Mouse (Mus musculus) CD8-positive naive resting alpha-beta T cell, adult 57 days (primary cell): Measurements from ENCODE around the gene H2afz. TPM values are rescaled to one million over a fixed set of nuclear protein-coding genes. Genes with fewer than 3 reads are reported as not detected.

Experiments used
- total RNA-seq: library from RNA; stranded (reverse); gene quantifications from one replicate; pipeline ENCODE4 v1.2.4, GENCODE M21; 2023

The H2afz gene
- total RNA-seq = 164 TPM

GRCm38 (mm10) chr3:137864124-137864987 is at the start of gene H2afz:
H2afz (plus strand) TSS chr3:137864487.

GRCm38 (mm10) chr3:137867437-137868093 is 3.3 kb downstream of the H2afz start, which contains the start of gene Dnajb14:
Dnajb14 (plus strand) TSS chr3:137867675.

Other genes with a start within 250 kb of the H2afz start
- not detected for gene Ddit4l, start 242.9 kb upstream of the H2afz start, total RNA-seq
- not detected for gene Gm21962, start 193.0 kb upstream of the H2afz start, total RNA-seq
- gene Dnajb14, start 3.2 kb downstream of the H2afz start, total RNA-seq = 4.1 TPM
- gene Lamtor3, start 54.0 kb downstream of the H2afz start, total RNA-seq = 52.9 TPM
- gene Dapp1, start 117.1 kb downstream of the H2afz start, total RNA-seq = 43.2 TPM
- not detected for gene 1110002E22Rik, start 200.6 kb downstream of the H2afz start, total RNA-seq
- gene Gm5105, start 202.9 kb downstream of the H2afz start, total RNA-seq = not detected